Mouse (Mus musculus) olfactory bulb, adult 2 months (tissue): ENCODE data around the gene Eid3.

ENCODE experiments used
- CTCF ChIP-seq: fragments of 200-500 bp; IDR thresholded peaks from 2 replicates; pipeline ENCODE4 v1.5.1; 2012; ENCODE audit warnings: low read depth, mild to moderate bottlenecking, low read length, moderate library complexity; ENCODE audit not compliant: insufficient read depth
- POLR2A ChIP-seq: fragments of 200-500 bp; IDR thresholded peaks from 2 replicates; pipeline ENCODE4 v1.6.1; 2012; ENCODE audit warnings: mild to moderate bottlenecking, low read depth, low read length, moderate library complexity; ENCODE audit not compliant: insufficient read depth

GRCm38 (mm10) chr10:82913772-82914171, 47.3 kb downstream of the Eid3 start:
- no peak for TF ChIP-seq CTCF
- no peak for TF ChIP-seq POLR2A
